Mouse (Mus musculus) gastrocnemius, adult 18-20 months (tissue): ENCODE measurements around the gene Plekho1. TPM values are rescaled to one million over a fixed set of nuclear protein-coding genes. Genes with fewer than 3 reads are reported as not detected.

Experiments
- DNase-seq: peaks from one replicate; pipeline ENCODE4 v3.0.0; 2021; ENCODE audit warnings: low spot score
- total RNA-seq, 2 experiments: library from RNA; stranded (reverse); gene quantifications; 2 replicates each; pipeline ENCODE4 v1.2.3; 2021

Gene Plekho1
- total RNA-seq, 2 experiments from 2014 or later: 13.9 to 22.0 TPM

DNA sequence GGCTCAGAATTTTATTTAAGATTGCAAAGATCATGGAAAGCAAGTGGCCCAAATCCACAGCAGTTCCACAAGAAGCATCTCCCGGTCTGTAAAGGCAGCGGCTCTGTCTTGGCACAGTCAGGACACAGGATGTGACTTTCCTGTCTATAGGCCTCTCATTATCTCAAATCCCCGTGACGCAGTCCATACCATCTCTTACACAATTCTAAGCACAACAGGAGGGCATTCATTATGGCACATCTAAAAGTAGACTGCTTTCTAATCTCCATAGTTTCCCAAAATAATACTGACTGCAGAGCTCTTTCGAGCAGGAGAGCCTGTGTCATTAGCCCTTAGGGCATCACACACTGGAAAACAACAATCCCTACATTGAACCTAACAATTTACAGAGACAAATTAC is 17.0 kb upstream of the Plekho1 start:
- DNase-seq: no peak

DNA sequence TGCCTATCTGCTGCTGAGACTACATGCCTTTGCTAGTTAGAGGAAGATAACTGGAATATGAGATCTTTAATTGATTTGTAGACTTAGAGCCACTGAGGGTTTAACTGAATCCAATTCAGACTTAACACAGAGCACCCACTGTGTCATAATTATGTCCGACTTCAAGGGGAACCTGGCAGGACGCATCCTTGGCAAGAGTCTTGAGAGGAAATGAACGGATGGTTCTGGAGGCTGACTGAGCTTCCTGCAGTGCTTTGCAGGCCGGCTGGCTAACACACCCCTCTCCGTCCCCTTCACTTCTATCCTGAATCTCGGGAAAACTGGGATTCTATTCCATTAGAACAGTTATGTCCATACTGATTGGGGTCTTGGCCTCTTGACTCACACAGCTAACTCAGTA is 12.7 kb upstream of the Plekho1 start:
- DNase-seq: no peak

DNA sequence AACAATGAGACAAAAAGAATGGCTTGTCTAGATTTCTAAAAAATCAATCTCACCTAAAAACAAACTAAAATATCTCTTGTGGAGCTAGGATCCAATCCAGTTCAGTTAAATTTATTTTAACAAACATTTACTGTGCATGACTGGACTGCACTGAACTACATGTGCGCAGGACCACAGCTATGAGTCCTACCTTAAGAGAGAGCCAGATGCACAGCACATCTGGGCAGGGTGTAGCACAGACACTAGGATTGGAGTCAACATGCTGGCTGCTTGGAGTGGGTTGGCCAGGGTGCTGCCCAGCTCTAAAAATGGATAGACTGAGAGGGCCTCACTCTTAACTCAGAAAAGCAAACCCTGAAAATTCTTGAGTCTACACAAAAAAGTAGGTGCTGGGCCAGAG is 5.8 kb upstream of the Plekho1 start:
- no peak for DNase-seq

GRCm38 (mm10) chr3:96000921-96001501 is 5.2 kb upstream of the Plekho1 start:
- DNase-seq: no peak

- no peak for DNase-seq
Measured at GRCm38 (mm10) chr3:96000080-96000632, 4.4 kb upstream of the Plekho1 start.

- no peak for DNase-seq
Measured at GRCm38 (mm10) chr3:95999308-96000079, 3.7 kb upstream of the Plekho1 start.

GRCm38 (mm10) chr3:95997203-95997721 is 1.5 kb upstream of the Plekho1 start:
- no peak for DNase-seq

- no peak for DNase-seq
Measured at GRCm38 (mm10) chr3:95996451-95997073, 761 bp upstream of the Plekho1 start.

DNA sequence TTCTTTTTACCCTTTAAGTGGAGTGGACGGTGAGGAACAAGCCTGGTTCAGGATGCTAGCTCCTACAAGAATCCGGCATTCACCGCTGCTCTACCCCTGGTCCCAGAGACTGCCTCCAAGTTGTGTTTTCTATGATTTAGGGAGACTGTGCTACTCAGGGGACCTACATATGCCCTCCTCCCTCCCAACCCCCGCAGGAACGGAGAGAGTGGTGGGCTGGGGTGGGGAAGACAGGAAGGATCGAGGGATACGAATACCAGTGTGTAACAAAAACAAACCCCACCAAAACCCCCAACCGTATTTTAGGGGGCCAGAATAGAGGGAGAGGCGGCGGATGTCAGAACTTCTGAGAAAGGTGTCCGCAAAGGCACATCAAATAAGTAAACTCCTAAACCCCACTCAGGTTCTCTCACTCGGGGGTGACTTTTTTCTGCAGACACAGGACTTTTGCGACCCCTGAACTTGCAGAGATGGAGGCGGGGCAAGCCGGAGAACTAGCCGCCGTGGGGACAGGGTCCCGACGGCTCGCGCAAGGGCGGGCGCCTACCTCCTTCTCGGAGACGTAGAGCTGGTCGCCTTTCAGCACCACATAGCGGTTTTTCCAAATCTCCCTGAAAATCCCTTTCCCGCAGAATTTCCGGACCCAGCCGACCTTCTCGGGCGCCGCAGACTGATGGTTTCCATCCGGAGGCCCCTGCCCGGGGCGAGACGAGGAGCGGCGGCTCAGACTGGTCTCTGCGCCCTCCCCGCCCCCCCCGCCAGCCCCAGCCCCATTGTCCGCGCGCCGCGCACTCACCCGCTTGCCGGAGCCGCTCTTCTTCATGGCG is 613 bp downstream of the Plekho1 start:
- no peak for DNase-seq

DNA sequence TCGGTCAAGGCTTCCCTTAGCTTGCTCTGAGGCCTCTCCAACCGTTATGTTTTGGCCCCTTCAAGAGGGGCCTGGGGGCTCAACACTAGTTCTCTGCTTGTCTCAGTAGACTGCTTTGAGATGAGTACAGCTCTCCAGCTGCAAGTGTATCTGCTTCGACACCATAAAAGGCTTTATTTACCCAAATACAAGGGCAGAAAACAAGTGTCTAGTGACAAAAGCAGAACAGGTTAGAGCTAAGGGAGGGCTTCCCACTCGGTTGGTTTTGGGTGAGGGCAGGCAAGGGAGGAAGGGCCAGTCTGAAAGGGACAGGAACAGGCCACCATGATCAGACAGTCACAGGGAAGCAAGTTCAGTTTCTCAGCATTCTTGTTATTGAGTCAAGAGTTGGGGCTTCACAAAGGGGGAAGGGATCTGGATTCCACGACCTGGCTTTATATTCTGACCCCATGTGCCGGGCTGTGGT is 1.4 kb downstream of the Plekho1 start:
- DNase-seq: no peak

- no peak for DNase-seq
Measured at GRCm38 (mm10) chr3:95993881-95994280, 1.9 kb downstream of the Plekho1 start.

- DNase-seq: no peak
Measured at GRCm38 (mm10) chr3:95992990-95993603, 2.7 kb downstream of the Plekho1 start.

DNA sequence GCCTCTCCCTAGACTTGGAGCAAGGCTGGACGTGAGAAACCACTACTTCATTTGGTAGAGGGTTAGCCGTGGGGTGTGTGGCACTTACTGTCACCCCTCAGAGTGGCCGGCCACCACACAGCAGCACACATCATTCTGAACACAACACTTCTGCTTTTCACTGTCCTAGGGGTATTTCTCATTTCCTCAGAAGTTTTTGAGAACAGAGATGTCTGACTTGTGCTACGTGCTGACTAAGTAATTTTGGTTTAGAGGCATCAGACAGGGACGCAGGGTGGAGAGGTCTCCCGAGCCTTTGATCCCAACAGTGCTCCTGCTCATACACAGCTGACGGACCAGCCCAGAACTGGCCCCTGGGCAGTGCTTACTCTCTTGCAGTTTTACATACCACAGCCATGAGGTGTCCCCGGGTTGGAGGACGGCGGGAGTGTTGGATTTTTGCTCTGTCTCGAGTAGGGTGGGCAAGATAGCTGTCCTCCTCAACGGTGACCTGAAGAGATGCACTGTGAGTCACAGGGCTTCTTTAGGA is 5.3 kb downstream of the Plekho1 start:
- DNase-seq: no peak

- peak; percentile 58 for DNase-seq
Measured at GRCm38 (mm10) chr3:95988969-95989368, 6.8 kb downstream of the Plekho1 start.

DNA sequence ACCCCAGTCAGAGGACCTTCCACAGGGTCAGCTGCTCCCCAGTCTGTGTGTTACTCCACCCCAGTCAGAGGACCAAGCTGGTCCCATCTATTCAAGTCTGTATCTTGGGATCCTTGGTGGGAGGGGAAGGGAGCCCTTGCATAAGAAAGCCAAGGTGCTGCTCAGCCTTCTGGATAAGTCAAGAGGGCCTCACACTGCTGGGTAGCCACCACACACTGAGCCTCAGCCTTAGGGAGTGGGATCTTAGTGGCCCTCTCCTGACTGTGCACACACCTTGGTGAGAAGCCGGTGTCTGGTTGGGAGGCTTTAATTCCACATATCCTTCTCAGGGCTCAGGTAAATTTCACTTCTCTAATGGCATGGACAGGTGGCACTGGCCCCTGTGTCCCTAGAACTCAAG is 7.7 kb downstream of the Plekho1 start:
- no peak for DNase-seq

DNA sequence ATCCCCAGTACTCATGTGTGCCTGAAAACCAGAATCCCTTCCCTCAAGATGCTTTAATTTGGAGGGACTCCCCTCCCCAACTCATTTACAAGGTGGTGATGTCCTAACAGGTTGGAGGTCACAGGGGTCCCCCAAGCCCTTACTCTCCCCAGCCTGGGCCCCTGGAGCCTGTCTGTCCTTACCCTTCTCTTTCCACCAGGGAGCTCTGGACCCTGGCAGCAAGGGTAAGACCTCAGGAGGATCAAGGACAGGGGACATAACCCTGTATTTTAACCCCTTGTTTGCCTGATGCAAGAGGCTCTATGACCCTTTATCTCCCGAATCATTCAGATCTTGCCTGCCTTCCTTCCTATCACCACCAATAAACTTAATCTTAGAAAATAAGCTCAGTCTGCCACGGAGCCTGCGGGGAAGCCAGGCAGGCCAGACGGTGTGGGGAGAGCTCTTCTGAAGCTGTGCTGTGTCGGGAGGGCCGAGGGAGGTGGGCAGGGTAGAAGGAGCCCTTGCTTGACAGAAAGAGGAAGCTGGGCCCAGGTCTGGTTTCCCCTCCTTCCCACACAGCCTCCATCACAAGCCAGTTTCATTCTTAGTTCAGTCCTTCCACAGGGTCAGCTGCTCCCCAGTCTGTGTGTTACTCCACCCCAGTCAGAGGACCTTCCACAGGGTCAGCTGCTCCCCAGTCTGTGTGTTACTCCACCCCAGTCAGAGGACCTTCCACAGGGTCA is 8.3 kb downstream of the Plekho1 start:
- DNase-seq: no peak

DNA sequence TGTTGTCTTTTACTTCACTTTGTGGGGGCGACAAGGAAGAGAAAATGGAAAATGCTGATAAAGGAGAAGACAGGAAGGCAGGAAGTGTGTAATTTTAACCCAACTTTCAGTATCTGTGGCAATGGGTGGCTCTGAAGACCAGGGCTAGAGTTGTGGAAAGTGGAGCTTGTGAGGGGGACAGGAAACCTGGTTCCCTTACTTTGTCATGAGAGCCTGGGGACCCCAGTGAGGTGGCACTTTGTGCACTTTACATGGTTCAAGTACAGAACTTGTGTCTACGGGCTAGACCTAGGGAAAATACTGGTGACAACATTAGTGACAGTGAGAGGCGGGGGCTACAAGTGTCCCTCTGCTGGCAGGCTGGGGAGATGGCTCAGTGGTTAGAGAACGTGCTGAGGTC is 8.8 kb downstream of the Plekho1 start:
- no peak for DNase-seq

GRCm38 (mm10) chr3:95986001-95986622 is 9.7 kb downstream of the Plekho1 start:
- DNase-seq: peak; percentile 34
